Mouse (Mus musculus): ENCODE measurements around the gene Tm9sf1.

The Tm9sf1 gene

GRCm38 (mm10) chr14:55634874-55635522 lies 8.6 kb downstream of the Tm9sf1 start:
- DNase-seq (ENCODE audit: low spot score in 2 of 2), result no peak

GRCm38 (mm10) chr14:55629312-55629711 lies 14.3 kb downstream of the Tm9sf1 start:
- DNase-seq (ENCODE audit: low spot score in 2 of 2), result peak; percentile 48 to 62

- DNase-seq (ENCODE audit: low spot score in 2 of 2), result no peak
These were observed 15.4 kb downstream of the Tm9sf1 start for GRCm38 (mm10) chr14:55628077-55628827.

- DNase-seq (ENCODE audit: low spot score in 2 of 2), result peak in 1 of 2 experiments; percentile 17
These were observed 25.0 kb downstream of the Tm9sf1 start for GRCm38 (mm10) chr14:55618486-55619195.

GRCm38 (mm10) chr14:55617822-55618221 lies 25.8 kb downstream of the Tm9sf1 start, which contains the start of gene Rec8:
TSS of gene Rec8 (plus strand) at chr14:55618037.
- peak in 1 of 2 experiments; percentile 17 for DNase-seq (ENCODE audit: low spot score in 2 of 2)

GRCm38 (mm10) chr14:55616844-55617243 lies 26.8 kb downstream of the Tm9sf1 start:
- no peak for DNase-seq (ENCODE audit: low spot score in 2 of 2)

- no peak for DNase-seq (ENCODE audit: low spot score in 2 of 2)
These were observed 27.7 kb downstream of the Tm9sf1 start for GRCm38 (mm10) chr14:55615876-55616275.

- no peak for DNase-seq (ENCODE audit: low spot score in 2 of 2)
These were observed 28.9 kb downstream of the Tm9sf1 start for GRCm38 (mm10) chr14:55614565-55615178.

- DNase-seq (ENCODE audit: low spot score in 2 of 2), result no peak
These were observed 30.3 kb downstream of the Tm9sf1 start for GRCm38 (mm10) chr14:55613346-55613745.

- no peak for DNase-seq (ENCODE audit: low spot score in 2 of 2)
These were observed 35.3 kb downstream of the Tm9sf1 start for GRCm38 (mm10) chr14:55608339-55608738.

- DNase-seq (ENCODE audit: low spot score in 2 of 2), result no peak
These were observed 37.7 kb downstream of the Tm9sf1 start for GRCm38 (mm10) chr14:55605743-55606459.

GRCm38 (mm10) chr14:55604823-55605222 lies 38.8 kb downstream of the Tm9sf1 start:
- no peak for DNase-seq (ENCODE audit: low spot score in 2 of 2)

- DNase-seq (ENCODE audit: low spot score in 2 of 2), result peak; percentile 96
These were observed 39.7 kb downstream of the Tm9sf1 start for GRCm38 (mm10) chr14:55603633-55604576.

- DNase-seq (ENCODE audit: low spot score in 2 of 2), result no peak
These were observed 40.4 kb downstream of the Tm9sf1 start, which contains the start of gene Irf9 for GRCm38 (mm10) chr14:55603271-55603632. TSS of gene Irf9 (plus strand) at chr14:55603571.

GRCm38 (mm10) chr14:55598521-55599390 lies 44.9 kb downstream of the Tm9sf1 start:
- DNase-seq (ENCODE audit: low spot score in 2 of 2), result no peak

GRCm38 (mm10) chr14:55596036-55596690 lies 47.4 kb downstream of the Tm9sf1 start:
- no peak for DNase-seq (ENCODE audit: low spot score in 2 of 2)

GRCm38 (mm10) chr14:55592226-55592625 lies 51.4 kb downstream of the Tm9sf1 start:
- no peak for DNase-seq (ENCODE audit: low spot score in 2 of 2)

GRCm38 (mm10) chr14:55591331-55591891 lies 52.2 kb downstream of the Tm9sf1 start, which contains the start of gene Rnf31:
TSS of gene Rnf31 (plus strand) at chr14:55591708.
- DNase-seq (ENCODE audit: low spot score in 2 of 2), result peak; percentile 95 to 96
